Mouse (Mus musculus) right cerebral cortex, adult 2 months (tissue): ENCODE measurements at regions not wholly inside any gene's neighbourhood (a gene's known extent, or its start where the extent isn't known, plus 50 kb on each side); places are given as distances from the start of the nearest gene placed in this dataset.

ENCODE experiments used
- DNase-seq, 2 experiments: peaks; one replicate each; pipeline ENCODE4 v3.0.0; 2021 to 2022; ENCODE audit warnings: low spot score in 2 of 2

DNA sequence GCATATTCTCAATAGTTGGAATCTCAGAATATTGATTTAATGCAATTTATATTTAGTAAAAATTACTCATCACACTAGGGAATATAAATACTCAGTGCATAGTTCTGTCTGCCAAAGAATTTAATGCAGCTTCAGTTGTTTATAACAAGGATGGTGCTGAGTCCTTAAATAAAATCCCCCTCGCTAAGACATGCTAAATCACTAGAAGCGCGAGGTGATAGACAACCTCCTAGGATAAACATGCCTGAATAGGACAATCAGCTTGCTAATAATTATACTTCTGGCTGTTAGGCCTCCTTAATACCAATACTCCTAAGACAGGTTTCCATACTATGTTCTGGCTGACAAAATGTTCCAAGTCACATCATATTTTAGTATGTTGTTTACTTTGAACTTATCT lies 3650.0 kb downstream of the 9330182O14Rik start:
- no peak for DNase-seq

DNA sequence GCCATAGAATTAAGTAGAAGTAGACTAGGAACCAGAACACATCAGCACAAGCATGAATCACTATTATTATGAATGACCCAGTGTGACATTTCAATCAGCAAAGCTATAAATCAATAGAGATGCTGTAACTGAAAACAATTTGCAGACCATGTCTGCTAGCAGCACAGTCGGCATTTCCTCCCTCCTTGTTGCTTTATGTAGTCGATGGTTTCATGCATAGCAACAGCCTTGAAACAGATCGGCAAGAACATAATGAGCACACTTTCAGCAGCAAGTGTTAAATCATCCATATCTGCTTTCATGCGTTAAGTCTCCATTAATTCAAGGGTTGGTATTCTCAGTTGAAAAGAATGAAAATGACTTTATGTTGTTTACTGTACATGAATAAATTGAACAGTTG lies 3669.2 kb downstream of the 9330182O14Rik start:
- DNase-seq = no peak
